Mouse (Mus musculus) heart, postnatal 14 days (tissue): ENCODE data around the gene Olfr154. TPM values are rescaled to one million over a fixed set of nuclear protein-coding genes. Genes with fewer than 3 reads are reported as not detected.
"Not testable (repeated sequence)": the region's sequence is repeated elsewhere in the genome, so short reads cannot be mapped to it uniquely, and the experiment has no call there.

Experiments
- DNase-seq, 2 experiments: peaks; one replicate each; pipeline ENCODE4 v3.0.0; 2021 to 2022
- intact Hi-C: fragments of 180-260 bp; cut with DNase I; formaldehyde crosslinking; loops from one replicate; pipeline ENCODE4 v1.15.1; 2025
- long read RNA-seq, 2 experiments: library from polyadenylated mRNA; stranded (forward); transcript quantifications; one replicate each; pipeline ENCODE4 v2.0.0; 2021
- total RNA-seq, 2 experiments: library from RNA; stranded (reverse); gene quantifications; 2 replicates each; pipeline ENCODE4 v1.2.3; 2021

Olfr154 gene
- not detected for total RNA-seq
- long read RNA-seq, experiment 1 = 0 reads
- long read RNA-seq, experiment 2 = 0 reads

- intact Hi-C loops, DNase-seq: not testable (repeated sequence)
Observed at GRCm38 (mm10) chr2:85664355-85664754, at the start of gene Olfr154. TSS of gene Olfr154 (minus strand) at chr2:85664455.

GRCm38 (mm10) chr2:85711159-85711558, 46.9 kb upstream of the Olfr154 start:
- no peak for DNase-seq
- intact Hi-C loops = no loop called here

- DNase-seq = not testable (repeated sequence)
Observed at GRCm38 (mm10) chr2:85710680-85711079, 46.4 kb upstream of the Olfr154 start.

GRCm38 (mm10) chr2:85689131-85689530, 24.9 kb upstream of the Olfr154 start, which contains the start of gene Olfr1008:
TSS of gene Olfr1008 (plus strand) at chr2:85689431.
- intact Hi-C loops = no loop called here
- DNase-seq = no peak

More at GRCm38 (mm10) chr2:85710680-85711079, 46.4 kb upstream of the Olfr154 start:
- intact Hi-C loops = not testable (repeated sequence)

GRCm38 (mm10) chr2:85678667-85679066, 14.4 kb upstream of the Olfr154 start, which contains the start of gene Olfr1006:
TSS of gene Olfr1006 (minus strand) at chr2:85678767.
- no peak for DNase-seq
- intact Hi-C loops = no loop called here

GRCm38 (mm10) chr2:85650604-85651003, 13.7 kb downstream of the Olfr154 start, which contains the start of gene Olfr1002:
TSS of gene Olfr1002 (minus strand) at chr2:85650704.
- no peak for DNase-seq
- intact Hi-C loops = no loop called here

Other genes starting within 250 kb of the Olfr154 start
- gene Olfr993, start 249.6 kb downstream of the Olfr154 start, total RNA-seq = not detected
- gene Olfr994, start 228.0 kb downstream of the Olfr154 start, total RNA-seq = not detected
- not detected for gene Olfr995, start 220.8 kb downstream of the Olfr154 start, total RNA-seq
- gene 4833423E24Rik, start 145.4 kb downstream of the Olfr154 start, total RNA-seq = not detected
- not detected for gene Olfr996, start 85.2 kb downstream of the Olfr154 start, total RNA-seq
- gene Olfr998, start 75.5 kb downstream of the Olfr154 start, total RNA-seq = not detected
- gene Olfr1000, start 52.6 kb downstream of the Olfr154 start, total RNA-seq = not detected
- not detected for gene Olfr1002, start 13.8 kb downstream of the Olfr154 start, total RNA-seq
- not detected for gene Olfr1006, start 14.3 kb upstream of the Olfr154 start, total RNA-seq
- not detected for gene Olfr1008, start 25.0 kb upstream of the Olfr154 start, total RNA-seq
- gene Olfr1009, start 51.0 kb upstream of the Olfr154 start, total RNA-seq = not detected
- not detected for gene Olfr1012, start 98.3 kb upstream of the Olfr154 start, total RNA-seq
- gene Olfr1013, start 102.6 kb upstream of the Olfr154 start, total RNA-seq = not detected
- not detected for gene Olfr1014, start 108.3 kb upstream of the Olfr154 start, total RNA-seq
- not detected for gene Olfr1015, start 117.6 kb upstream of the Olfr154 start, total RNA-seq
- not detected for gene Olfr1016, start 138.1 kb upstream of the Olfr154 start, total RNA-seq
- gene Olfr1018, start 154.0 kb upstream of the Olfr154 start, total RNA-seq = not detected
- not detected for gene Olfr1019, start 181.0 kb upstream of the Olfr154 start, total RNA-seq
- gene Olfr1020, start 182.6 kb upstream of the Olfr154 start, total RNA-seq = not detected
- not detected for gene Olfr1022, start 204.1 kb upstream of the Olfr154 start, total RNA-seq
- gene Olfr1023, start 221.2 kb upstream of the Olfr154 start, total RNA-seq = not detected
- gene Olfr1024, start 240.6 kb upstream of the Olfr154 start, total RNA-seq = not detected